Mouse (Mus musculus): ENCODE data around the gene Pak3.
"Not testable (repeated sequence)": the region's sequence is repeated elsewhere in the genome, so short reads cannot be mapped to it uniquely, and the experiment has no call there.

Gene Pak3

DNA sequence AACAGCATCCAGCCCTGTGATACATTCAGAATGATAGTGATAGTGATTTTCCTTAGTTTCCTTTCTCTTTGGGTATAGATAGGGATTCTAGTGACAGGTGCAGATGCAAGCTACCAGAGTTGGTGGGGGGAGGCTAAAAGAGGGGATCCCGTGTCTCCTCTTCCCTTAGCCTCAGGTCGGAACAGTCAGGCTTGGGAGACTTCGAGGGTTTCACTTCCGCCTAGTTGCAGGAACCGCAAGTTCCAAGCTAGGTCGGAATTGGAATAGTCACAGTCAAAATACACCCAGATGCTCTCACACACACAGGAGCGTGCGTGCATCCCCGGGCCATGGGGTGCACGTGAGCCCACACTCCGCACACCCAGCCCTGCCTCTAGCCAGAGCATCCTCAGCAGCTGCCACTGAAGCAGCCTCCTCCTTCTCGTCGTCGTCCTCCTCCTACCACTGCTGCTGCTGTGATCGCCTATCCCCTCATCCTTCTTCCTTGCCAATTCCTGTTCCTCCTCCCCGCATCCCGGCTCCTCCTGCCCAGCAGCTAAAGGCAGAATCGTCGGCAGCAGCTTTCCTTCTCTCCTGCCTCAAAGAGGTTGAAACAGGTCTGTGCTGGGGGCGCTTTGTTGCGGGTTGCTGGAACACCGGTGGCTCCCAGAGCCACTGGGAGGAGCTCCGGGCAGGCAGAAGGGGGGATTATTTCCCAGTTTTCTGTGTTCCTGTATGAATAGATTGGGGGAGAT is at the start of gene Pak3:
Pak3 (plus strand) TSS at position 424 of the 734 bp plus-strand sequence.
- DNase-seq (ENCODE audit: low read depth, low spot score) = peak; percentile 7

DNA sequence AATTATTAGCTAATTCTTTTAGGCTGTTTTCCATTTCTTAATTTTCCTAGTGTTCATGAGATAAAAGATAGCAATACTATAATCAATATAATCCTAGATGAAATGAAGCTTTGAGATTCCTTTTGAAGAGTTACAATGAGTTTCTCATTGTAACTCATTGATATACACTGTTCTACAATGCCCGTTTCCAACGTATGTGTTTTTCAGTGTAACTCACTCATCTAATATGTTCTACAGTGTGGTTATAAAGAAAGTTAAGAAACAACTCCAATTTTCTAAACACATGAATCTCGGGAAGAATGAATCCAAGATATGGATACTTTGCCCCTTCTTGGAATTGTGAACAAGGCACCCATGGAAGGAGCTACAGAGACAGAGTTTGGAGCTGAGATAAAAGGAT is 35.5 kb upstream of the Pak3 start:
- DNase-seq (ENCODE audit: low read depth, low spot score) = peak; percentile 100

DNA sequence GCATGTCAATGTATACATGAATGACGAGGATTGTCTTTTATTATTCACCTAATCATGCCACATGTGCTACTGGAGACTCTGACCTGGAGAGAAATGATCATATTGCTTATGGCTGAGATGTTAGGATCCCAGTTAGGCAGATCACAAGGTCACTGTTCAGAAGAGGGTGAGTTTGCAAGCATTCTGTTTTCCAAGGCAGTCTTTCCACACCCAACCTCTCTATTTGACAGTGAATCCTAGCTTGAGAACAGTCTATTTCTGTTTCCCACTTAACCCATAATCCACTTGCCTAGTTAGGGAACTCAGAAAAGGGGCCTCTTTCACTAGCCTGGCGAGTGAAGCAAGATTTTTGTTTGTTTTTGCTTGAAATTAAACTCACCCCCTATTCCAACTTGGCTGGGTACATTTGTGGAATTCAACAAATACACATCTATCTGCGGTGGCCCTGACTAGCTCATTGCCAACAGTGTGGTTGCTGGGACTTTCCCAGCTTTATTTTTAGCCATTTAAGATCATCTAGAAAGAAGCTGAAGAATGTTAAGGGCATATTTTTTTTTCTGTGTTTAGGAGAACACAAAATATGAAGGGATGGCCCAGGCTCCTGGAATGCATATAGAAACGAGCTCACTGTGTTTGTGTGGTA is 17.2 kb upstream of the Pak3 start:
- no peak for DNase-seq (ENCODE audit: low read depth, low spot score)

DNA sequence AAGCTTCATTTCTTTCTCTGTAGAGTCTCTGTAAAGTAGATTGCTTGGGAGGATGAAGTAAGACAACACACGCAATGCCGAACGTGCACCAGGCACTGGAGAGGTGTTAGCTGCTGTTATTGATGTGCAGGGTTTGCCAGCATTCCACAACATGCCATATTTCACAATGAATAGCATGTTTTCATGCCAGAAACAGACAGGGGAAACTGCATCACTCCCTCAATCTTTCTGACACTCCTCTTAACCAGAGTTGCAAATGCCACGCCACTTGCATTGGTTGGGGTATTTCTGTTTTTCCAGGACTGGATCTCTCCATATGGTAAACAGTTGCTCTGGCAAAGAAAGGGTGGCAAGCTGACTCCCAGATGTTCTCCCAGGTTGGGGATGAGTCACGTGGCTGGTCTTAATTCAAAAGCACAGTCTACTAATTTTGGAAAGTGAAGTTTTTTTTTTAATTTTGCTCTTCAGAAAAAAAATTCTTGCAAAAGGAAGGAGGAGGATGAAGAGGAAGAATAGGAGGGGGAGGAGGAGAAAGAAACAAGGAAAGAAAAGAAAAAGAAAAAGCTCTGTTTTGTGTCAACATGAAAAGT is 16.5 kb upstream of the Pak3 start:
- DNase-seq (ENCODE audit: low read depth, low spot score) = no peak

DNA sequence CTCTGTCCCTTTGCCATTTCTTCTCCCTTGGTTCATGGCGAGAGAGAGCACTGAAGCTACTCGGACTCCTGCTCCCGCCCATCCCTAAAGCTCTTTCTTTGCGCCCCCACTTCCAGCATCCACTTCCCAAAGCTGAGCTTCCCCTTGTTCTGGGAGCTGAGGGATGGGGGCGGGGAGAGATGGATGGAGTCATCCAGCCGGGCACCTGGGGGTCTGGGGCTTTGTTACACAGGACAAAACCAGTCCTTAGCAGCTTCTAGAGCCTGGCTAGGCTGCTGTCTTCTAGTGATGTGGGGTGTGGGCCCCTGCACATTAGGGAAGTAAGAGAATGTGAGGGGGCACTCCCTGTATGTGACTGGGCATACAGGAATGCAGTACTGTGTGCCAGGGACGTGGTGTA is 526 bp downstream of the Pak3 start:
- DNase-seq (ENCODE audit: low read depth, low spot score) = peak; percentile 3

DNA sequence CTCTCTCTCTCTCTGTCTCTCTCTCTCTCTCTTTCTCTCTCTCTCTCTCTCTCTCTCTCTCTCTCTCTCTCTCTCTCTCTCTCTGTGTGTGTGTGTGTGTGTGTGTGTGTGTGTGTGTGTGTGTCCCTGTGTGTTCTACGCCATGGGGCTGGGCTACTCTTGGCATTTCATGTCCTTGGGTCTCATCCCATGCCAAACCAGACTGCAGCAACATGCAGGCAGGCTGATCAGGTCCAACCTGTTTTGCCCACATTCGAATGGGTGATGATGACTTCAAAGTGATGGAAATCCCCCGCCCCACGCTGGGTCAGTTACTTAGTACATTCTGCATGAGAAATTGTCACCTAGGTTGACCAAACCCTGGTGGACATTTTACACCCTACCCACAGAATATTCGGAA is 1.1 kb downstream of the Pak3 start:
- DNase-seq (ENCODE audit: low read depth, low spot score) = not testable (repeated sequence)

DNA sequence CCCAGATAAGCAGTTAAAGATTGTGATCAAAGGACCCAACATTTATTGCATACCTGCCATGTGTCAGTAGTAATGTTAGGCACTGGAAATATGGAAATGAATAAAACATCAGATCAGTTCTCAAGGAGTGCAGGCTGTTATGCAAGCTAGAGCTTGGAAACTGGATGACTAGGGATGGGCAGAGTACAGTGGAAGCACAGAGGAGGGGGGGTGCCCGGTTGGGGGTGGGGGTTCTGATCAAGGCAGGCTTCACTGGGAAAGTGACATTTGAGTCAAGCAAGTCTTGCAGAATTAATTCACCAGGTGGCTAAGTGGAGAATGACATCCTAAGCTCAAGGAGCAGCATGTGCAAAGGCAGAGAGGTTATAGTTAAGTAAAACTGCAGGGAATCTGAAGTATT is 1.8 kb downstream of the Pak3 start:
- DNase-seq (ENCODE audit: low read depth, low spot score) = no peak

DNA sequence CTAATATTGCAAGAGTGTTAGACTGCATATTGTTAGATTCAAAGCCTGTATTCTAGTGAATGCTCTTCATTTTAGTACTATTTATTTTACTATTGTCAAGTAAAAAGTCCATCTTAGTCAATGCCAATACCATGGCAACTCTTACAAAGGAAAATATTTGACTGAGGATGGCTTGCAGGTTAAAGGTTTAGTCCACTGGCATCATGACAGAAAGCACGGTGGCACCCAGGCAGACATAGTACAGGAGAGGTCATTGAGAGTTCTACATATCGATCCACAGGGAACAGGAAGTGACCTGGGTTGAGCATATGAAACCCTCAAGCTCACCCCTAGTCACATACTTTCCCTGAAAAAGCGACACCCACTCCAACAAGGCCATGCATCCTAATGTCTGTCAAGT is 13.9 kb downstream of the Pak3 start:
- DNase-seq (ENCODE audit: low read depth, low spot score) = no peak

DNA sequence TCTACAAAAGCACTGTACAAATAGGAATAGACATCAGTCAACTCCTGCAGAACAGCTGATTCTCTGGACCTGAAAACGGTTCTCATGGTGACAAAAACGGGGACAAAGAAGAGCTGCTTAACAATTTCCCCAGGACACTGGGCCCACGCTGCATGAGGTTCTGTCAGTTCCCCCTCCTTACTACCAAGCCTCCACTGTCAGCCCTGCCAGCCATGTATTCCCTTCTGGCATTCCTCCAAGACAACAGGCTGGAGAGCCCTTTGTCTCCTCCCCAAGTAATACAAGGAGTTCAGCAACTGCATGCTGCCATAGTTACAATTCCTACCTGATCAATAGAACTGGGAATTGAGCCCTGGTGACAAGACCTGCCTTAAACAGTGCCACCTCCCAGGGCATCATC is 15.2 kb downstream of the Pak3 start:
- no peak for DNase-seq (ENCODE audit: low read depth, low spot score)

DNA sequence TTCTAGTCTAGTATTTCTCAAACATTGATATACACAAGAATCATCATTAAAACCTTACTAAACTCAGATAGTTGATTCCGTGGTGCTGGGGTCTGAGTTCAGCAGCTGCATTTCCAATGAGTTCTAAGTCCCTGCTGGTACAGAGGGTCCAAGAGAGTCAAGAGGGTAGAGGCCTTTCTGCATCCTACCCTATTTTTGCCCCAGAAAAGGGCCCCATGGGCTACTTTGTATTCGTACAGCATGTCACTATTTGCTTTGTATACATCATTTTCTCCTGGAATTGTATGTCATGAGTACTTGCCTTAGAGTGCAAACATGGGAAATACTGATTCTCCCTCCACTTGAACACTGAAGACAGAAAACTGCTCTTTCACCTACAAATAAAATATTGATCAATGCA is 24.4 kb downstream of the Pak3 start:
- DNase-seq (ENCODE audit: low read depth, low spot score) = no peak

DNA sequence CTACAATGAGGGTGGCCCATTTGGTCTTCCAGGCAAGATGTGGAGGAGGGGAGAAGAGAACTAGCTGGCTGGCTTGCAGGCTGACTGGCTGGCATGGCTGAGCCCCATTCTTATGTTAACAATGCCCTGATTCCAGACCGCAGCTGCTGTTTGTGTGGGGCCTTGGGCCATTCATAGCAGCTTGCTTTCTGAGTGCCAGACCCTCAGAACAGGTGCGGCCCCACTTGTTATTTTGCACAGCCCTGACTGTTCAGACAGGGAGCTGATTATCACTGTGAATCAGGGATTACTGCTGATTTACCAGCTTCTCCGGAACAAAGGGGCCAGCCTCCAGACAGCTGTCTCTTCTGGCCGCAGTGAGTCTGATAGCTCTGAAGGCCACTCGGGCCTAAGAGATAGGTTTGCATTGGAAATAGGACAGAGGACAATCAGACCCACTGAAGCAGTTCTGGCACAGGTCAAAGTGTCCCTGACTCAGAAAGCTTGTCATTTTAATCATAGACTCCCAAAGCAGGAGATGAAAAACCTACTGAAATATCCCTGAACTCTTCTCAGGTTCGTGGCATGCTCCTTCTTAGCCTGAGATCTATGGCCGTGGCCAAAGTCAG is 24.9 kb downstream of the Pak3 start:
- peak; percentile 75 for DNase-seq (ENCODE audit: low read depth, low spot score)

DNA sequence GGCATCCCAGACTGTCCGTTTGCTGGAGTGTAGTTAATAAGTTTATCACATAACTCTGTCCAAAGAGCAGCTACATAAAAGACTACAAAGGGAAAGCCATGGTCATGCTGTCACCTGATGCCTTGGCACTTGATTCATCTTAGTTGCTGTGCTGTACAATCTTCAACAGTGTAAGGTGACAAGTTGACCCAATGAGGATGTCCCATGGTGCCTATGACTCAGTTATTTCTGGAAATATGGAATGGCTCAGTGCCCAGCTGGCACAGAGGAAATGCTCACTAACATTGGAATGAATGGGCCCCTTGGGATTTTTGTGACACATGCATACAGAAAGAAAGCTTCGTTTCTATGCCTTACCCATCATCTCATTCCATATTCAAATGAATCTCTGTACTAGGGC is 55.3 kb downstream of the Pak3 start:
- DNase-seq (ENCODE audit: low read depth, low spot score) = no peak

DNA sequence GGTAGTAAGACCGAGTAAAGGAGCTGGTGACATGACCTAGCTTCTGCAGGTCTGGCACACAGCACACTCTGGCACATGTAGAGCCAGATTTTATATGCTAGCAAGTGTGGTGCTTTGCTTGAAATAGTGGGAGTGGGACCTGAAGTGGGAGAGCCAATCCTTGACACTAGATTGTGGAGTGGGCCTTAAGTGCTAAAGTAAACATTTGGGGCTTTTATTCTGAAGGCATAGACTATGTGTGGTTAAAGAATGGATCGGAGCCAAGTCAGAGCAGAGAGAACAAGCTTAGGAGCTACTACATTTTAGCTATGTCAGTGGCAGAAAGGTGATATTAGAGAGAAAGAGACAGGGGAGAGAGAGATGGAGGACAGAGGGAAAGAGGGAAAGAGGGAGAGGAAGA is 61.5 kb downstream of the Pak3 start:
- no peak for DNase-seq (ENCODE audit: low read depth, low spot score)

DNA sequence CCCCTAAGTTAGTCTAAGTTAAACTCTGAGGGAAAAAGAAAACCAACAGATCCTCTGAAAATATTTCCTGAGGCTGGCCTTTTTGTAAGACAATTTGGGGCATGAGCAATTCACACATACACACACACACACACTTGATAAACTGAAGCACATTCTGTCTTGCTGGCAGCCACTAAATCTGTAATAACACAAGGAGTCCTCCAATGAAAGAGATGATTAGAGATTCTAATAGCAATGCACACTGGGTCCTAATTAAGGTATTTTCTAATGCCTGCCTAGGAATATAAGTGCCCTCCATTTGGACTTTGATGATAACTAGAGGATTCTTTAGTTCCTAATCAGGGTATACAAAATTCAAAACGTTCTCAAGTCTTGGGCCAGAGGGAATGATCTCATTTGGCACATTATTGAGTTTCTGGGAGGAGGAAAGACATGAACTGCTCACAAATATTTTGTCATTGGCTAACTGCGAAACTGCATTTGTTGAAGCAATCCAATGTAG is 62.1 kb downstream of the Pak3 start:
- no peak for DNase-seq (ENCODE audit: low read depth, low spot score)

DNA sequence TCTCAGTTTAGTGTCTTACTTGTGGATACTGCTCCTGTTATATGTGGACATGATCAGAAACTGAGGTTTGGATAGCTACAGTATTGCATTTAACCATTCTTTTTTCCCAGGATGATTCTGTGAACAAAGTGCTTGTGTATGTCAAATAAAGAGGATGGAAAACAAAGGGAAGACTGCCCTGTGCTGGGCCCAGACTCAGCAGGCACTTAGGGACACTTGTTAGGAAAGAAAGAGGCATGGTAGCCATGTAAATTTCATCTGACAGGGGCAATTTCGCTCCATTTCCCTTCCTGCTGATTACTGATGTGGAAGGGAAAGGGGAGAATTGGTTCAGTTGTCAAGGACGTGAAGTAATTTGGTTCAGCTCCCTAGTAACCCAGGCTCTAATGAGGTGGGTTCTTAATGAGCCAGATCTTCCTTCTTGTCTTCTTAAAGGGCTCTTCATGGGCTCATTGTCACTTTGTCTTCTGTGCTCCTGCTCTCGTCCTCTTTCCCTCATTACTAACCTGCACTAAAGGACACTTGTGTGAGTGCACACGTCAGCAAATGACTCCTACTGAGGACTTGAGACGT is 88.6 kb downstream of the Pak3 start:
- DNase-seq (ENCODE audit: low read depth, low spot score) = no peak

DNA sequence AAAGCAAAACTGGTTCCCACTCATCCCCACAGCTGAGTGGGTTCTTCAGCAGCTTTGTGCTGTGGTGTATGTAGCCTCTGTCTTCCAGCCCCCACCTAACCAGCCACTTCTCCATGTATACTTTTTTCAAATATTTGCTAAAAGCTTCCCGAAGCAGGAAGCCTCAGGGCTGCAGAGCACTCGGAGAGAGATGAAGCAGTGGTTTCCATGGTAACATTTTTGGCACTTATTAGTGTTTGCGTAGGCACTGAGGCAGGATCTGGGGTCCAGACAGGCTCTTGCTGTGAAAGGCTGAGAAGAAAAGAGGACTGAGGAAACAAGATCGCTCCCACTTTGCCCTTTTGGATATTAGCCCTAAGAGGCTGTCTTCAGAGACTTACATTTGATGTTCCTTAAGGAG is 100.3 kb downstream of the Pak3 start:
- DNase-seq (ENCODE audit: low read depth, low spot score) = no peak

DNA sequence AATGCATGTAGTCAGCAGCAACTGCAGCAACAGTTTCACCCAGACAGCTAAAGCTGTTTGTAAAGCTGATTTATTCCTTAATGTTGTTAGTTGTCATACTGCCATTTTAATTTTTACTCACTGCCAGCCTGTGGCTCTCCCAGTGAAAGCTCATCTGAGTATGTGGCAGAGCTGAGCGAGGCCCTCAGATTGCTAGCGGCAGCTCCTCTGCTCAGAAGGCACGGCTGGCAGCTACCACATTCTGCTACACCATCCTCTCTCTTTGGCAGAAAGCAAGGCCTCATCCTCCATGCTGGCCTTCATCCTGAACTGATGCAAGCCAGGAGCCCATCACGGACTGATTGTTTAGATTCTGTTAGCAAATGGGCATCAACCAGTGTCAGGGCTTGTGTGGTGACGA is 109.4 kb downstream of the Pak3 start:
- no peak for DNase-seq (ENCODE audit: low read depth, low spot score)

DNA sequence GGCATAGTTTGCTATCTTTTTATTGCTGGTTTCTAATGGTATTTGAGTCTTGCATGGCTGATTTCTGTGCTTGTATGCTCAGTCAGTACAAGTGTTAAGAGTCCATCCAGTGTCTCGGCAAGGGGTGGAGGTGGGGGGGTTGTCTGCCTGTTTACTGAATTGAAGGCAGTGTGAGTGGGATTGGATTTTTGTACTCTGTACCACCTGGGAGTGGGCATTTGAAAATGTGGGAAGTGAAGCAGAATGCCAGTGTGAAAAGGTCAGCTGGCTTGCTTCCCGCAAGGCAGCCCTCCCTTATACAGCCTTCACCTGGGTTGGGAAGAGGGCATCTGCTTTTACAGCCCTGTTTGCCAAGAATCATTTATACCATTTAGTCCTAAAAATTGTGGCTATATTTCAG is 125.5 kb downstream of the Pak3 start:
- no peak for DNase-seq (ENCODE audit: low read depth, low spot score)

DNA sequence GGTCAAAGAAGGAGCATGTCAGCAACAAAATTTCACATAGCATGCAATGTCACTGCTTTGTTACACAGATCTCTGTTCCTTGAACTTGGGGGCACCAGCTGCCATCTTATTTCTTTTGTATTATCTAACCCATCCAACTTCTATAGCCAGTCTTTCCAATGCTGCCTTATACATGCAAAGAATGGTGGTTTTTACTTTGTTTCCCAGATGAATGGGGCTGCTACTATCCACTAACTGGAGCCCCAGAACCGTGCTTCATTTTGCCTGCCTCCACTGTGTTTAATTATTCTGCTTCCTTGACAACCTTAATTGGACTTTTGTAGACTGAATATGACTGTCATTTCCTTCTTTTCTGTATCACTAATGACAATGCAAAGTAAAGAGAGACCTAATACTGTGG is 126.4 kb downstream of the Pak3 start:
- DNase-seq (ENCODE audit: low read depth, low spot score) = no peak

DNA sequence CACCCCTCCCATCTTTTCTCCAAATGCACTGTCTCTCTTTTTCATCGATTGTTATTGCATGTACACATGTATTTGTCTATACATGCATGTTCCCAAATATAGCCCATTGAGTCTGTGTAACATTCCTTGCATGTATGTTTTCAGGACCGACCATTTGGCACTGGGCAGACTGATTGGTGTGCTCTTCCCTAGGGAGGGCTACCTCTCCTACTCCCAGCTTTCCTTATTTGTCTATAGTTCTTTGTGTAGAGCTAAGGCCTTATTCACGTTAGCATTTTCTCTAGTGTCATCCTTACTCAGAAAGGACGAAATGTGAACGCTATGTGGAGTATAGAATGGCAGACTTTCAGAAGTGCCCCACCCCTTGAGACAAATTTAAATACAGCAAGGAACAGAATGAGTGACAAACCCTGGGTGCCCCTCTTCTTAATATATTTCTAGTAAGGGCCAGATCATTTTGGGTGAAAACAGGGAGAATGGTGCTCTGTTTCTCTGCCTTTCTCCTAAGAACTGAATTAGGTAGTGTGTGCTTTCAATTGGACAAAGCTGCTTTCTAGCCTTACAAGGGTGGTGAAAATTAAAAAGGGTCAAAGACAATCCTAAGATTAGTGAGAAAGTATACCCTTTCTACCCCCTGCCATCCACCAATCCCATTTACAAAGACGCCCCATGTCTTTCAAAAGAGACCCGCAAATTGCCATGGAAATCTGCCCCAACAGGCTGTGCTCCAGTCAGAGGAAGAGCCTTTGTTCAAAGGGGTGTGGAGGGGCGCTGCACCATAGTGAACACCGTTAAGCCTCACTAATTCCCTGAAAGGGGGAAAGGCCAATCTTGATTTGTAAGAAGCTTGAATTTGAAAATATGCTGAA is 136.2 kb downstream of the Pak3 start:
- peak; percentile 1 for DNase-seq (ENCODE audit: low read depth, low spot score)

DNA sequence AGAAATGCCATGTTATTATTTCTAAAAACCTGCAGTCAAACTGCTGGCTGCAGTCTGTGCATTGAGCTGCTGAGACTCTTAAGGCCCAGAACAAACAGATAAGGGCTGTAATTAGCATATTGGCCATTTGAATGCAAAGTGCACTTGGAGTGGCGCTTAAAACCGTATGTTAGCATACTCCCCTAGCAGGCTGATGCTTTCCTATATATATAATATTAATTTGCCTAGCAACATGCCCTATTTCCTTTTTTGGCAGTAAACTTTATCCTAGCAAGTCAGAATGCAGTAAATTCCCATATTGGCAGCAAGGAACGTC is 136.7 kb downstream of the Pak3 start:
- DNase-seq (ENCODE audit: low read depth, low spot score) = no peak

Measured in ES-CJ7 (cell line).